ENCODE assay signal across 14 mouse cellular contexts in the genomic region with DNA sequence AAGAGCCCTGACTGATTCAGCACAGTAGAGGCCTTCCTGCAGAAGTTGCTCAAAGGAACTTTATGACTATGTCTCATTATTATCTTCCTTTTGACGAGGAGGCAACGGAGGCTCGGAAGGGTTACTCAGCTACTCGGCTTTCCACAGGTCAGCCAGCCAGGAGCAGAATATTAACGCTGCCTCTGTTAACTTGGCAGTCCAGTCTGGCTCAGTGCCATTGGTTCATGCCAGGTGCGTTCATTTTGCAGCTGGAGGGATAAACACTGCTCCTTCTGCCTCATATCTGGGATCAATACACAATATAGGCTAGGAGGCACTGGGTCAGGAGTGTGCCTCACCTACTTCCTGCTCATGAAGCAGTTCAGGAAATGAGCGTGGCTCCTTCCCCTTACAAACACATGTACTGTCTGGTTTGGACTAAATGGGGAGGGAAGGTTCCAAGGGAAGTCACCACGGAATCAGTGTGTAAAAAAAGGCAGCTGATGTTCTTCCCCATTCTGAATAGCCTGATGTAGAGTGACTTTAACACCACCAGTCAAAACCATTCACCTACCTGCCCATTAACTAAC. TPM values are rescaled to one million over a fixed set of nuclear protein-coding genes. Genes with fewer than 3 reads are reported as not detected.
A peak's percentile ranks its signal among the peaks of the same experiment; 100 is the strongest.
DNase-seq lines count a peak whose midpoint lies in the region; ATAC-seq and TF ChIP-seq lines count a peak whose summit lies in the region.
"Had no signal": no experiment of that assay in that cellular context is flagged by ENCODE, and none has a peak within 500 bp of the region (broad histone marks: within the 10 kb centered on the region; RNA-seq: fewer than 3 reads in every experiment).

No protein-coding gene starts in this region.

- no peaks in the 10 kb centered on the region for H3K36me3 ChIP-seq in lung, postnatal 0 days (ENCODE audit: insufficient read depth, low read length)
- H3K36me3 ChIP-seq: embryonic facial prominence, embryonic 12.5 days; hindbrain, embryonic 15.5 days; limb, embryonic 15.5 days had no signal

- no peak for TF ChIP-seq EP300 in lung, postnatal 0 days (IDR thresholded peaks at IDR 0.05)

- no peak overlapping the region for H3K4me3 ChIP-seq in lung, postnatal 0 days (ENCODE audit: low read depth, low read length)
- H3K4me3 ChIP-seq: embryonic facial prominence, embryonic 12.5 days; heart, adult 2 months; hindbrain, embryonic 15.5 days; limb, embryonic 15.5 days had no signal

- peak; percentile 12 for DNase-seq in heart, postnatal 4 days
- DNase-seq in heart, adult 9 months (ENCODE audit: low spot score in 2 of 2) = no peak
- peak; percentile 5 for DNase-seq in lung, postnatal 36 days
- DNase-seq in lung, postnatal 0 days (ENCODE audit: low spot score) = no peak
- DNase-seq in kidney, adult 8-10 months = peak; percentile 48 to 67
- DNase-seq in layer of hippocampus, adult 11-12 months (ENCODE audit: low spot score) = no peak
- DNase-seq: cerebellum, adult 2 months had no signal

- H3K27ac ChIP-seq in lung, postnatal 0 days (ENCODE audit: low read length) = no peak overlapping the region
- H3K27ac ChIP-seq: embryonic facial prominence, embryonic 12.5 days; heart, adult 2 months; hindbrain, embryonic 15.5 days; limb, embryonic 15.5 days had no signal

- 40% methylated on average over 8 of the region's 8 CpGs for WGBS in lung, postnatal 0 days

- no peaks in the 10 kb centered on the region for H3K9me3 ChIP-seq in lung, postnatal 0 days (ENCODE audit: low read length)
- H3K9me3 ChIP-seq: embryonic facial prominence, embryonic 12.5 days; hindbrain, embryonic 15.5 days; limb, embryonic 15.5 days had no signal

- H3K27me3 ChIP-seq in lung, postnatal 0 days (replicated peaks; ENCODE audit: insufficient read depth, low read length) = no peaks in the 10 kb centered on the region
- H3K27me3 ChIP-seq: CH12.LX; embryonic facial prominence, embryonic 12.5 days; hindbrain, embryonic 15.5 days; limb, embryonic 15.5 days had no signal

- no peak overlapping the region for H3K9ac ChIP-seq in lung, postnatal 0 days (replicated peaks; ENCODE audit: low read depth)
- H3K9ac ChIP-seq: embryonic facial prominence, embryonic 12.5 days; hindbrain, embryonic 15.5 days; limb, embryonic 15.5 days had no signal

- no peaks in the 10 kb centered on the region for H3K4me1 ChIP-seq in lung, postnatal 0 days (ENCODE audit: insufficient read depth, low read depth, low read length)
- H3K4me1 ChIP-seq: embryonic facial prominence, embryonic 12.5 days had no signal

- no peak overlapping the region for H3K4me2 ChIP-seq in lung, postnatal 0 days (replicated peaks; ENCODE audit: low read depth, low read length)
- H3K4me2 ChIP-seq: embryonic facial prominence, embryonic 12.5 days; hindbrain, embryonic 15.5 days; limb, embryonic 15.5 days had no signal

- ATAC-seq in lung, postnatal 0 days = no peak
- peak; percentile 57 for ATAC-seq in megakaryocyte progenitor cell, adult 5-6 weeks (replicated peaks; ENCODE audit: poor library complexity)
- ATAC-seq: forebrain, embryonic 16.5 days had no signal

- no peak for TF ChIP-seq CTCF in lung, postnatal 0 days (IDR thresholded peaks at IDR 0.05)

RNA-seq across cellular contexts. Expression of a gene that starts 40.0 kb away (rescaled TPM):
- total RNA-seq in heart, postnatal 4 days (2021) = 1 to 10 TPM; 5.7 to 6.1 TPM
- polyA plus RNA-seq in lung, postnatal 0 days (2015; fragmentation: Nextera tagmentation; extraction: Ambion mirVana) = 3.4 TPM in 2 replicates
- 1.9 and 2.9 TPM in 2 replicates for total RNA-seq in megakaryocyte progenitor cell, adult 5-6 weeks (2015)
- 3.1 and 3.7 TPM in 2 replicates for total RNA-seq in megakaryocyte progenitor cell, adult 5-6 weeks (2017)
- total RNA-seq: CH12.LX had no signal

Comparison
In these comparisons a context has a peak if more than half of its experiments do, and no peak if none do; other contexts are left out.
1. DNase-seq: peak in heart, postnatal 4 days (single experiment), lung, postnatal 36 days (single experiment) and kidney, adult 8-10 months (2 of 2); none in heart, adult 9 months (0 of 2), lung, postnatal 0 days (single experiment) and layer of hippocampus, adult 11-12 months (single experiment).